Comparison of ENCODE assay signal across 20 mouse cellular contexts in genomic region chr7:78599941-78600677, GRCm38 (mm10).
DNase-seq lines count a peak whose midpoint lies in the region; ATAC-seq and TF ChIP-seq lines count a peak whose summit lies in the region.
"Had no signal": no experiment of that assay in that cellular context is flagged by ENCODE, and none has a peak within 500 bp of the region (broad histone marks: within the 10 kb centered on the region; RNA-seq: fewer than 3 reads in every experiment).

No protein-coding gene starts in this region.

- TF ChIP-seq POLR2A in brain, embryonic 14.5 days (IDR thresholded peaks at IDR 0.05; ENCODE audit: borderline replicate concordance, extremely low read depth, insufficient read depth, insufficient read length, poor library complexity, severe bottlenecking), result no peak

- no peak overlapping the region for H3K27ac ChIP-seq in left cerebral cortex, adult 2 months
- H3K27ac ChIP-seq in liver, embryonic 12.5 days, result no peak overlapping the region
- H3K27ac ChIP-seq: embryonic facial prominence, embryonic 13.5 days; embryonic facial prominence, embryonic 15.5 days; forebrain, embryonic 10.5 days; forebrain, embryonic 12.5 days; gastrocnemius, adult 2 months had no signal

- no peak for TF ChIP-seq CTCF in left cerebral cortex, adult 2 months (IDR thresholded peaks at IDR 0.05)
- no peak for TF ChIP-seq CTCF in brain, embryonic 14.5 days (IDR thresholded peaks at IDR 0.05; ENCODE audit: borderline replicate concordance, extremely low read depth, insufficient read depth, insufficient read length)

- peaks cover 45% of the 10 kb centered on the region for H3K27me3 ChIP-seq in liver, embryonic 12.5 days (replicated peaks)

- no peak overlapping the region for H3K4me2 ChIP-seq in liver, embryonic 12.5 days
- H3K4me2 ChIP-seq: embryonic facial prominence, embryonic 13.5 days; embryonic facial prominence, embryonic 15.5 days; forebrain, embryonic 12.5 days had no signal

- WGBS in liver, embryonic 12.5 days (ENCODE audit: insufficient replicate concordance), result 65% methylated on average over 6 of the region's 6 CpGs

- no peak overlapping the region for H3K4me3 ChIP-seq in left cerebral cortex, adult 2 months
- H3K4me3 ChIP-seq in liver, embryonic 12.5 days, result no peak overlapping the region
- H3K4me3 ChIP-seq: embryonic facial prominence, embryonic 13.5 days; embryonic facial prominence, embryonic 15.5 days; erythroblast, embryonic 14.5 days; forebrain, embryonic 10.5 days; forebrain, embryonic 12.5 days; gastrocnemius, adult 2 months had no signal

- no peak for ATAC-seq in liver, embryonic 12.5 days
- ATAC-seq: forebrain, embryonic 14.5 days; forebrain, embryonic 16.5 days had no signal

- no peaks in the 10 kb centered on the region for H3K9me3 ChIP-seq in liver, embryonic 12.5 days (replicated peaks)
- H3K9me3 ChIP-seq: embryonic facial prominence, embryonic 13.5 days; embryonic facial prominence, embryonic 15.5 days; forebrain, embryonic 10.5 days; forebrain, embryonic 12.5 days had no signal

- H3K4me1 ChIP-seq in liver, embryonic 12.5 days, result no peaks in the 10 kb centered on the region

- no peaks in the 10 kb centered on the region for H3K36me3 ChIP-seq in liver, embryonic 12.5 days
- H3K36me3 ChIP-seq: embryonic facial prominence, embryonic 13.5 days; embryonic facial prominence, embryonic 15.5 days; forebrain, embryonic 10.5 days; forebrain, embryonic 12.5 days had no signal

- no peak overlapping the region for H3K9ac ChIP-seq in liver, embryonic 12.5 days
- H3K9ac ChIP-seq: embryonic facial prominence, embryonic 13.5 days; embryonic facial prominence, embryonic 15.5 days; forebrain, embryonic 12.5 days had no signal

- peak; percentile 27 for DNase-seq in cerebellum, adult 9-10 months
- DNase-seq in cerebellum, adult 11-12 months, result no peak
- DNase-seq in cerebellum, postnatal 14 days, result peak; percentile 54 to 86
- no peak for DNase-seq in cerebellum, adult 9-11 months
- peak; percentile 77 for DNase-seq in left cerebral cortex, postnatal 4 days
- DNase-seq in left cerebral cortex, adult 2 months (ENCODE audit: extremely low spot score in 1 of 2, low spot score in 2 of 2), result no peak
- peak; percentile 53 for DNase-seq in brain, embryonic 14.5 days (ENCODE audit: low read depth)
- DNase-seq: adrenal gland, adult 2 months; adrenal gland, postnatal 10 days; adrenal gland, postnatal 25 days; embryo, embryonic 11 days; gastrocnemius, adult 2 months had no signal

- intact Hi-C loops in left cerebral cortex, postnatal 4 days (cut with DNase I), result loop anchor here (5.0 kb wide), 1 partner anchor 167 kb away; no protein-coding TSS in a partner anchor
- intact Hi-C loops in left cerebral cortex, adult 2 months (cut with DNase I), result loop anchor here (2.0 kb wide), 3 partner anchors 69 to 131 kb away; no protein-coding TSS in a partner anchor

Comparison
In these comparisons a context has a peak if more than half of its experiments do, and no peak if none do; other contexts are left out.
1. DNase-seq: peak in cerebellum, adult 9-10 months (single experiment), cerebellum, postnatal 14 days (2 of 2), left cerebral cortex, postnatal 4 days (single experiment) and brain, embryonic 14.5 days (single experiment); none in cerebellum, adult 11-12 months (single experiment), cerebellum, adult 9-11 months (single experiment) and left cerebral cortex, adult 2 months (0 of 2).